Mouse (Mus musculus): ENCODE data around the gene Krtap19-2.

DNA sequence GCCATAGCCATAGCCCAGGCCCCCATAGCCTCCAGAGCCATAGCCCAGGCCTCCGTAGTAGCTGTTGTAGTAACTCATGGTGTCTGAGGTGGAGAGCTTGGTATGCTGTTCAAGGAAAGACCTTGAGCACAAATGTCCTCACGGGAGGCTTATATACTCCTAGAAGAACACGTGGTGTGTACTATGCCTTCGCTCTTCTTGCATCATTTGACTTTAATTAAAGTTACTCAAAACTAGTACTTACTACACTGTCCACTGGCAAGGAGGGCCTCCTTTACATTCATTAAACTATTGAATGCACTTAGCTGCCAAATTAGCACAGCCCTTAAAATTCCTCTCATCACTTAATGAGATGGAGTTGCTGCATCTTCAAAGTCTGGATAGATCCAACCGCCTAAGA, 10.9 kb upstream of the Krtap19-2 start, which contains the start of gene Krtap19-4:
- TF ChIP-seq CTCF (IDR thresholded peaks at IDR 0.05; ENCODE audit: insufficient read depth, low read depth, low read length), result no peak
- no peak for TF ChIP-seq POLR2A (IDR thresholded peaks at IDR 0.05; ENCODE audit: insufficient read depth, low read depth, low read length)
